Mouse (Mus musculus): Measurements from ENCODE around the gene Vmn1r86. TPM values are rescaled to one million over a fixed set of nuclear protein-coding genes. Genes with fewer than 3 reads are reported as not detected.
"Not testable (repeated sequence)": the region's sequence is repeated elsewhere in the genome, so short reads cannot be mapped to it uniquely, and the experiment has no call there.

Gene Vmn1r86
- polyA plus RNA-seq (2015; fragmentation: Nextera tagmentation; extraction: Ambion mirVana): not detected in 2 replicates

GRCm38 (mm10) chr7:13119817-13120216 is at the start of gene Vmn1r86:
TSS of gene Vmn1r86 (minus strand) at chr7:13119917.
- DNase-seq (ENCODE audit: low spot score): no peak

- DNase-seq (ENCODE audit: low spot score): no peak
Measured at GRCm38 (mm10) chr7:13159268-13159667, 39.6 kb upstream of the Vmn1r86 start, which contains the start of gene Vmn1r88. TSS of gene Vmn1r88 (plus strand) at chr7:13159568.

GRCm38 (mm10) chr7:13140057-13140456 is 20.3 kb upstream of the Vmn1r86 start, which contains the start of gene Vmn1r87:
TSS of gene Vmn1r87 (minus strand) at chr7:13140157.
- no peak for DNase-seq (ENCODE audit: low spot score)

GRCm38 (mm10) chr7:13137340-13137739 is 17.6 kb upstream of the Vmn1r86 start:
- no peak for DNase-seq (ENCODE audit: low spot score)

- no peak for DNase-seq (ENCODE audit: low spot score)
Measured at GRCm38 (mm10) chr7:13131856-13132255, 12.1 kb upstream of the Vmn1r86 start.

- DNase-seq (ENCODE audit: low spot score): not testable (repeated sequence)
Measured at GRCm38 (mm10) chr7:13123554-13124153, 3.9 kb upstream of the Vmn1r86 start.

GRCm38 (mm10) chr7:13095073-13095472 is 24.6 kb downstream of the Vmn1r86 start, which contains the start of gene Vmn1r85:
TSS of gene Vmn1r85 (minus strand) at chr7:13095173.
- DNase-seq (ENCODE audit: low spot score): no peak

- no peak for DNase-seq (ENCODE audit: low spot score)
Measured at GRCm38 (mm10) chr7:13072293-13072692, 47.4 kb downstream of the Vmn1r86 start.

- not testable (repeated sequence) for DNase-seq (ENCODE audit: low spot score)
Measured at GRCm38 (mm10) chr7:13063399-13063798, 56.3 kb downstream of the Vmn1r86 start.

GRCm38 (mm10) chr7:13059536-13059935 is 60.2 kb downstream of the Vmn1r86 start:
- no peak for DNase-seq (ENCODE audit: low spot score)

GRCm38 (mm10) chr7:13056913-13057700 is 62.6 kb downstream of the Vmn1r86 start:
- DNase-seq (ENCODE audit: low spot score): no peak

GRCm38 (mm10) chr7:13054287-13055010 is 65.3 kb downstream of the Vmn1r86 start, which contains the start of gene Mzf1:
TSS of gene Mzf1 (minus strand) at chr7:13054764.
- DNase-seq (ENCODE audit: low spot score): peak; percentile 99

- DNase-seq (ENCODE audit: low spot score): no peak
Measured at GRCm38 (mm10) chr7:13053961-13054286, 65.8 kb downstream of the Vmn1r86 start.

- DNase-seq (ENCODE audit: low spot score): no peak
Measured at GRCm38 (mm10) chr7:13053501-13053900, 66.2 kb downstream of the Vmn1r86 start.

GRCm38 (mm10) chr7:13053001-13053400 is 66.7 kb downstream of the Vmn1r86 start:
- no peak for DNase-seq (ENCODE audit: low spot score)

Other genes with a start within 250 kb of the Vmn1r86 start
- gene Zfp128, start 238.7 kb downstream of the Vmn1r86 start, polyA plus RNA-seq (2015; fragmentation: Nextera tagmentation; extraction: Ambion mirVana): 1.9 and 2.4 TPM in 2 replicates
- gene Zscan22, start 222.1 kb downstream of the Vmn1r86 start, polyA plus RNA-seq (2015; fragmentation: Nextera tagmentation; extraction: Ambion mirVana): 4.6 and 7.2 TPM in 2 replicates
- gene Rps5, start 197.6 kb downstream of the Vmn1r86 start, polyA plus RNA-seq (2015; fragmentation: Nextera tagmentation; extraction: Ambion mirVana): 1,115 and 1,143 TPM in 2 replicates
- gene Rnf225, start 192.5 kb downstream of the Vmn1r86 start, polyA plus RNA-seq (2015; fragmentation: Nextera tagmentation; extraction: Ambion mirVana): 0.22 and 0.42 TPM in 2 replicates
- 4.9 and 5.0 TPM in 2 replicates for gene Zfp324, start 154.1 kb downstream of the Vmn1r86 start, polyA plus RNA-seq (2015; fragmentation: Nextera tagmentation; extraction: Ambion mirVana)
- gene Zfp446, start 142.1 kb downstream of the Vmn1r86 start, polyA plus RNA-seq (2015; fragmentation: Nextera tagmentation; extraction: Ambion mirVana): 5.7 and 5.8 TPM in 2 replicates
- 0.06 and 0.08 TPM in 2 replicates for gene Slc27a5, start 121.7 kb downstream of the Vmn1r86 start, polyA plus RNA-seq (2015; fragmentation: Nextera tagmentation; extraction: Ambion mirVana)
- gene Trim28, start 120.8 kb downstream of the Vmn1r86 start, polyA plus RNA-seq (2015; fragmentation: Nextera tagmentation; extraction: Ambion mirVana): 236 and 274 TPM in 2 replicates
- 27.8 and 30.8 TPM in 2 replicates for gene Zbtb45, start 109.9 kb downstream of the Vmn1r86 start, polyA plus RNA-seq (2015; fragmentation: Nextera tagmentation; extraction: Ambion mirVana)
- gene Chmp2a, start 85.1 kb downstream of the Vmn1r86 start, polyA plus RNA-seq (2015; fragmentation: Nextera tagmentation; extraction: Ambion mirVana): 226 and 230 TPM in 2 replicates
- 90.8 and 91.5 TPM in 2 replicates for gene Ube2m, start 81.6 kb downstream of the Vmn1r86 start, polyA plus RNA-seq (2015; fragmentation: Nextera tagmentation; extraction: Ambion mirVana)
- 1.1 and 1.6 TPM in 2 replicates for gene Mzf1, start 65.2 kb downstream of the Vmn1r86 start, polyA plus RNA-seq (2015; fragmentation: Nextera tagmentation; extraction: Ambion mirVana)
- gene Vmn1r85, start 24.7 kb downstream of the Vmn1r86 start, polyA plus RNA-seq (2015; fragmentation: Nextera tagmentation; extraction: Ambion mirVana): not detected in 2 replicates
- not detected in 2 replicates for gene Vmn1r87, start 20.2 kb upstream of the Vmn1r86 start, polyA plus RNA-seq (2015; fragmentation: Nextera tagmentation; extraction: Ambion mirVana)
- gene Vmn1r88, start 39.7 kb upstream of the Vmn1r86 start, polyA plus RNA-seq (2015; fragmentation: Nextera tagmentation; extraction: Ambion mirVana): not detected in 2 replicates
- gene Vmn1r89, start 93.1 kb upstream of the Vmn1r86 start, polyA plus RNA-seq (2015; fragmentation: Nextera tagmentation; extraction: Ambion mirVana): not detected in 2 replicates
- gene Lig1, start 157.4 kb upstream of the Vmn1r86 start, polyA plus RNA-seq (2015; fragmentation: Nextera tagmentation; extraction: Ambion mirVana): 125 and 129 TPM in 2 replicates
- gene Zswim9, start 158.8 kb upstream of the Vmn1r86 start, polyA plus RNA-seq (2015; fragmentation: Nextera tagmentation; extraction: Ambion mirVana): 3.7 and 3.8 TPM in 2 replicates
- 0.55 and 0.60 TPM in 2 replicates for gene Pla2g4c, start 204.7 kb upstream of the Vmn1r86 start, polyA plus RNA-seq (2015; fragmentation: Nextera tagmentation; extraction: Ambion mirVana)